Comparison of ENCODE assay signal across 26 mouse cellular contexts in genomic region chr2:167224194-167224593, GRCm38 (mm10). TPM values are rescaled to one million over a fixed set of nuclear protein-coding genes. Genes with fewer than 3 reads are reported as not detected.
A peak's percentile ranks its signal among the peaks of the same experiment; 100 is the strongest.
DNase-seq lines count a peak whose midpoint lies in the region; ATAC-seq and TF ChIP-seq lines count a peak whose summit lies in the region.
"Had no signal": no experiment of that assay in that cellular context is flagged by ENCODE, and none has a peak within 500 bp of the region (broad histone marks: within the 10 kb centered on the region; RNA-seq: fewer than 3 reads in every experiment).

No protein-coding gene starts in this region.

- WGBS in kidney, embryonic 16.5 days, result 89% methylated on average over 6 of the region's 6 CpGs
- WGBS in heart, adult 2 months, result 85% methylated on average over 6 of the region's 6 CpGs

- peaks cover 5% of the 10 kb centered on the region; the same call in 1 of the 2 replicates for H3K36me3 ChIP-seq in kidney, embryonic 16.5 days (ENCODE audit: insufficient read depth, low read length)
- H3K36me3 ChIP-seq in heart, adult 2 months (ENCODE audit: control insufficient read depth, insufficient read depth, low read length), result no peaks in the 10 kb centered on the region
- H3K36me3 ChIP-seq: embryonic facial prominence, embryonic 13.5 days; embryonic facial prominence, embryonic 15.5 days; forebrain, embryonic 15.5 days; G1E had no signal

- H3K9ac ChIP-seq in kidney, embryonic 16.5 days (replicated peaks; ENCODE audit: low read length), result 0 out of 2 replicates have a peak overlapping the region, but pooled peaks have one; percentile 13
- no peak overlapping the region for H3K9ac ChIP-seq in heart, adult 2 months (ENCODE audit: low read depth, low read length)
- H3K9ac ChIP-seq: embryonic facial prominence, embryonic 15.5 days; forebrain, embryonic 13.5 days; forebrain, embryonic 15.5 days; forebrain, postnatal 0 days had no signal

- H3K79me2 ChIP-seq in heart, adult 2 months (replicated peaks; ENCODE audit: control insufficient read depth, insufficient read depth, low read length), result no peaks in the 10 kb centered on the region

- TF ChIP-seq POLR2A in heart, adult 2 months (IDR thresholded peaks at IDR 0.05; ENCODE audit: insufficient read depth, low read depth, low read length), result no peak

- peak; percentile 54 for DNase-seq in gastrocnemius, adult 2 months
- DNase-seq in gastrocnemius, postnatal 4 days (ENCODE audit: low spot score in 2 of 2), result no peak
- DNase-seq in kidney, postnatal 25 days, result no peak
- no peak for DNase-seq in heart, adult 2 months
- DNase-seq: adrenal gland, adult 2 months; adrenal gland, postnatal 10 days; adrenal gland, postnatal 25 days; B cell, adult 2 months; cerebellum, adult 11 months; cerebellum, adult 18-20 months; cerebellum, adult 8-10 months; cerebellum, adult 9-11 months; cerebellum, postnatal 14 days; cerebellum, postnatal 36 days; embryo, embryonic 11 days; forebrain, postnatal 0 days had no signal

- no peak overlapping the region for H3K4me3 ChIP-seq in gastrocnemius, adult 2 months
- H3K4me3 ChIP-seq in kidney, embryonic 16.5 days (ENCODE audit: low read length), result no peak overlapping the region
- H3K4me3 ChIP-seq in heart, adult 2 months, result no peak overlapping the region
- H3K4me3 ChIP-seq: embryonic facial prominence, embryonic 13.5 days; embryonic facial prominence, embryonic 15.5 days; forebrain, embryonic 13.5 days; forebrain, embryonic 15.5 days had no signal

- no peak overlapping the region for H3K4me2 ChIP-seq in kidney, embryonic 16.5 days (replicated peaks; ENCODE audit: low read depth, low read length)
- H3K4me2 ChIP-seq: embryonic facial prominence, embryonic 13.5 days; embryonic facial prominence, embryonic 15.5 days; forebrain, embryonic 13.5 days; forebrain, embryonic 15.5 days had no signal

- TF ChIP-seq CTCF in gastrocnemius, adult 2 months (IDR thresholded peaks at IDR 0.05), result no peak
- TF ChIP-seq CTCF in heart, adult 2 months (IDR thresholded peaks at IDR 0.05), result no peak

- TF ChIP-seq EP300 in heart, adult 2 months (IDR thresholded peaks at IDR 0.05; ENCODE audit: insufficient read depth, low read depth, low read length), result no peak

- H3K9me3 ChIP-seq in kidney, embryonic 16.5 days (ENCODE audit: low read length), result no peaks in the 10 kb centered on the region
- H3K9me3 ChIP-seq: embryonic facial prominence, embryonic 13.5 days; embryonic facial prominence, embryonic 15.5 days; forebrain, embryonic 13.5 days; forebrain, embryonic 15.5 days; G1E had no signal

- H3K27me3 ChIP-seq in kidney, embryonic 16.5 days (ENCODE audit: insufficient read depth, low read length), result no peaks in the 10 kb centered on the region
- H3K27me3 ChIP-seq in heart, adult 2 months (ENCODE audit: control insufficient read depth, insufficient read depth, low read length), result no peaks in the 10 kb centered on the region
- H3K27me3 ChIP-seq: embryonic facial prominence, embryonic 13.5 days; embryonic facial prominence, embryonic 15.5 days; forebrain, embryonic 13.5 days; forebrain, embryonic 15.5 days; Patski had no signal

- ATAC-seq in kidney, embryonic 16.5 days (ENCODE audit: low FRiP score, low TSS enrichment), result no peak
- ATAC-seq: activated CD4-positive, CD25-positive, alpha-beta regulatory T cell, adult 4 months; CD4-positive, CD25-positive, alpha-beta regulatory T cell, adult 4 months; forebrain, embryonic 13.5 days; forebrain, embryonic 15.5 days; forebrain, postnatal 0 days; Patski had no signal

- H3K27ac ChIP-seq in gastrocnemius, adult 2 months, result peak overlapping the region; percentile 46
- no peak overlapping the region for H3K27ac ChIP-seq in kidney, embryonic 16.5 days (ENCODE audit: low read length)
- H3K27ac ChIP-seq in heart, adult 2 months, result no peak overlapping the region
- H3K27ac ChIP-seq: embryonic facial prominence, embryonic 13.5 days; embryonic facial prominence, embryonic 15.5 days; forebrain, embryonic 13.5 days; forebrain, embryonic 15.5 days had no signal

- intact Hi-C loops in gastrocnemius, adult 2 months (cut with DNase I), result loop anchor here (5.0 kb wide), 1 partner anchor 238 kb away; no protein-coding TSS in a partner anchor
- intact Hi-C loops in heart, adult 2 months (cut with DNase I), result loop anchor here (5.0 kb wide), 2 partner anchors 193 to 238 kb away; no protein-coding TSS in a partner anchor

- H3K4me1 ChIP-seq in kidney, embryonic 16.5 days (ENCODE audit: insufficient read depth, low read length), result no peaks in the 10 kb centered on the region
- H3K4me1 ChIP-seq in heart, adult 2 months (ENCODE audit: control insufficient read depth, insufficient read depth, low read length), result no peaks in the 10 kb centered on the region; the same call in 1 of the 2 replicates
- H3K4me1 ChIP-seq: embryonic facial prominence, embryonic 15.5 days; forebrain, embryonic 13.5 days had no signal

RNA-seq across cellular contexts. Expression of gene Ptgis, which starts 16.2 kb away (rescaled TPM):
- 1 to 10 TPM; 1.7 to 5.2 TPM for total RNA-seq in gastrocnemius, adult 2 months (2021)
- 10 to 100 TPM; 26.8 to 27.1 TPM for total RNA-seq in gastrocnemius, postnatal 4 days (2021)
- 18.4 and 20.6 TPM in 2 replicates for polyA plus RNA-seq in kidney, embryonic 16.5 days (2015; fragmentation: Nextera tagmentation; extraction: Ambion mirVana)
- total RNA-seq in heart, adult 2 months (2021), result 10 to 100 TPM; 16.3 to 17.7 TPM
- polyA plus RNA-seq in heart, adult 2 months (2012; rRNA removed), result 31.3 and 32.1 TPM in 2 replicates
- total RNA-seq: common myeloid progenitor, adult 5-6 weeks; G1E had no signal
- polyA plus RNA-seq: G1E had no signal

RNA-seq across cellular contexts. Expression of gene Kcnb1, which starts 34.2 kb away (rescaled TPM):
- total RNA-seq in gastrocnemius, adult 2 months (2021), result 10 to 100 TPM; 16.1 to 20.7 TPM
- total RNA-seq in gastrocnemius, postnatal 4 days (2021), result 10 to 100 TPM; 38.0 to 42.7 TPM
- polyA plus RNA-seq in kidney, embryonic 16.5 days (2015; fragmentation: Nextera tagmentation; extraction: Ambion mirVana), result 1.1 and 1.2 TPM in 2 replicates
- total RNA-seq in heart, adult 2 months (2021), result 10 to 100 TPM; 32.8 to 38.8 TPM
- polyA plus RNA-seq in heart, adult 2 months (2012; rRNA removed), result 17.2 and 19.2 TPM in 2 replicates
- polyA plus RNA-seq: G1E had no signal
